Mouse (Mus musculus) mouse trophoblast stem cell (cell line): ENCODE measurements around the gene Cpne5.
"Not testable (repeated sequence)": the region's sequence is repeated elsewhere in the genome, so short reads cannot be mapped to it uniquely, and the experiment has no call there.

Experiments used
- in situ Hi-C, 2 experiments: fragments of 300-500 bp; cut with MseI, MboI; formaldehyde crosslinking; loops; 2 replicates in 1 of 2; 3 replicates in 1 of 2; pipeline ENCODE4 v1.15.1; 2025

Cpne5 gene

GRCm38 (mm10) chr17:29145101-29145500 is 92.9 kb downstream of the Cpne5 start:
- in situ Hi-C loops, result no loop called here

GRCm38 (mm10) chr17:29143266-29143665 is 94.7 kb downstream of the Cpne5 start:
- in situ Hi-C loops, result no loop called here

GRCm38 (mm10) chr17:29141577-29141976 is 96.4 kb downstream of the Cpne5 start:
- in situ Hi-C loops, result no loop called here

DNA sequence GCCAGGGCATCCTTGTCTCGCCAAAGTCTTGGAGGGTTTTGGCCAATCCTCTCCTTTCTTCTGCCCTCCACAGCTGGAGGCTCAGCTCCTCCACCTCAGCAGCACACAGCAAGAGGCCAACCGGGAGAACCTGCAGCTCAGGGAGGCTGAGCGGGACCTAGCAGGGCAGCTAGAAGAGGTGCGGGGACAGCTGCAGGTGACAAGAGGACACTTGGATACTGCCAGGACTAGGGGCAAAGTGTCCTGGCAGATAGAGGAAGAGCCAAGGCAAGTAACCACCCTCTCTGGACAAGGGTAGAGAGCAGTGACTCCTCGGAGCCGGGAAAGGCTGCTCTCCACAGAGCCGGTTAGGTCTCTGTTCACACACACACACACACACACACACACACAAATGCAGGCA is 100.1 kb downstream of the Cpne5 start:
- in situ Hi-C loops, result no loop called here

GRCm38 (mm10) chr17:29136236-29136635 is 101.7 kb downstream of the Cpne5 start:
- in situ Hi-C loops, result no loop called here

- in situ Hi-C loops, result no loop called here
Observed at GRCm38 (mm10) chr17:29135066-29135465, 102.9 kb downstream of the Cpne5 start.

DNA sequence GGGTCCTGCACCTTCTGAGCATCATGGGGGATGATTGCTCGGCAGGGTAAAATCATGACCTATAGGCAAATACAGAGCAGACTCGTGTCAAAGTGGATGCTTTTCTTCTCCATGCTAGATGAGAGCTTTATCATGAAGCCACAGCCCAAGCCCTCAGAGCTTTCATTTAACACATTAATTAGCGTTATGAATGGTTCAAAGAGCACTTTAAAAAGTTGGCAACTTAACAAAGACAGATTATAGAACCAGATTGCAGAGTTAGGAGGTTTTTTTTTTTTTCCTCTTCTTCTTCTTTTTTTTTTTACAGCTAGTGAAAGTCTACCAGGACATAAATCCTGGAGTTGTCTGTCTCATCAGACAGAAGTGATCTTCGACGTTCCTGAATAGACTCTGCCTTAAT is 108.6 kb downstream of the Cpne5 start:
- in situ Hi-C loops, result no loop called here

DNA sequence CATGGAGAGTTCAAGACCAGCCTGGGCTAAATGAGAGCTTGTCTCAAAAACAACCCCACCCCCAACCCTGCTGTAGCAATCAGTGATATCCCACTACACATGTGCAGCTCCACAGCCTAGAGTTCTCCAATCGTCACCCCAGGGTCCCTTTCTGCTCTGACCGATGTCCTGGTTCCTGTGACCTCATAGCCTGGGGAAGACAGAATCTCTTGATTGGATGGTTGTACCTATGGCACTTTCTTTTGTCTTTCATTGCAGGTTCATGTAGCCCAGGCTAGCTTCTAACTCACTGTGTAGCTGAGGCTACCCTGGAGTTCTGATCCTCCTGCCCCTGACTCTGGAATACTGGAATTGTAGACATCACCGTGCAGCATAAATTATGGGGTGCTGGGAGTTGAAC is 111.4 kb downstream of the Cpne5 start:
- in situ Hi-C loops, result no loop called here

DNA sequence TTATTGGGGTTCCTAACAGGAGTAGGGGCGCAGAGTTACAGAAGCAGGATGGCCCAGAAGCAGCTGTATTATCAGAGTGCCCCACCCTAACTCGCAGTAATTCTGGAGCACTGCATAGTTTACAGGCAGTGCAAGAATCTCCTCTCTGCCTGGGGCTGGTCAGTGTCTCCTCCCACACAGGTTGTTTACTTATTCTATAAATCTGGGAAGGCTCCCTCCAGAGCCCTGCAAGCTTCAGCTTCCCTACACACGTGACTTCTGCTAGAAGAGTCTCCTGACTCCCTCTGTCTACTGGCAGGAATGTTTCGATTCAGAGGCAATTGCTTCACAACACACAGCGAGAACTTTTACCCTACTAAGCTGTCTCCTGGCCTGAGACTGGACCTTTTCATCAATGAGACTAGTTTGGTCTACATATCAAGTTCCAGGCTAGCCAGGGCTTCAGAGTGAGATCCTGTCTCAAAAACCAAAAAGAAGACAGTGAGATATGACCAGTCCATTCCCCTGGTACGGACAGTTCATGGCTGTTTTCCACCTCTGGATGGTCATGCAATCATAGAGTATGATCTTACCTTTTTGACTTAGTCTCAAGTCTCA is 114.3 kb downstream of the Cpne5 start:
- in situ Hi-C loops, result no loop called here

GRCm38 (mm10) chr17:29122817-29123216 is 115.2 kb downstream of the Cpne5 start:
- in situ Hi-C loops, result no loop called here

DNA sequence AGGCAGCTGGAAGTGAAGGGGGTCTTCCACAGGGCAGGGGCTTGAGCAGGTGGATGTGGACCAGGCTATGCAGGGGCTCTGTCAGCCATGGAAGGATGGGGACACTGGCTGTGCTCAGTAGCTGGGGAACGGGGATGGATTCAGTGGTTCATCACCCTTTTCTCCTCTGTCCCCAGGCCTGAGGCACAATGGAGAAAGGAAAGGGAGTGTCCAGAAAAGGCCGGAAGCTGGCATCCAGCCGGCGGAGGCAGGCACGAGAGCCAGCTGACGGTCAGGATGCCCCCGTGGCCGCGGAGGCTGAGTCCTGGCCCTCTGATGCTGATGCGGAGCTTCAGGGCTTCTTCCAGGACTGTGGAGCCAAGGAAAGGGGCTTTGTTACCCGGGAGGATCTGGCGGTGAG is 117.3 kb downstream of the Cpne5 start:
- in situ Hi-C loops, result no loop called here

DNA sequence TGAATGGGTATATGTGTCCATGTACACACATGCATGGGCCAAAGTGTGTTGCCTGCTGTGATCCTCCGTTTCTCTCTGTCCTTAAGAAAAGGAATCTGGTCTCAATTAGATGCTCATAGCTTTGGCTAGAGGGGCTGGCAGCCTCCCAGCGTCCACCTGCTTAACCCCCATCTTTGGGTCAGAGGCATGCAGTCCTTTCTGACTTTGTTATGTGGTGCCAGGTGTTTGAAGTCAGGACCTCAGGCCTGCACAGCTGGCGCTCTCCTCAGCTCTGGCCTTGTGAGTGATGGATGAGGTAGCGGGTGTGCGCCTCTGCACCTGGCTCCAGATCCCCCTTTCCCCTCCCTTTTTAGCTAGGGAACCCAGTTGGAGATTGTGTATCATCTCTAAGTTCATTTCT is 119.9 kb downstream of the Cpne5 start:
- in situ Hi-C loops, result no loop called here

- in situ Hi-C loops, result no loop called here
Observed at GRCm38 (mm10) chr17:29117006-29117648, 120.8 kb downstream of the Cpne5 start.

DNA sequence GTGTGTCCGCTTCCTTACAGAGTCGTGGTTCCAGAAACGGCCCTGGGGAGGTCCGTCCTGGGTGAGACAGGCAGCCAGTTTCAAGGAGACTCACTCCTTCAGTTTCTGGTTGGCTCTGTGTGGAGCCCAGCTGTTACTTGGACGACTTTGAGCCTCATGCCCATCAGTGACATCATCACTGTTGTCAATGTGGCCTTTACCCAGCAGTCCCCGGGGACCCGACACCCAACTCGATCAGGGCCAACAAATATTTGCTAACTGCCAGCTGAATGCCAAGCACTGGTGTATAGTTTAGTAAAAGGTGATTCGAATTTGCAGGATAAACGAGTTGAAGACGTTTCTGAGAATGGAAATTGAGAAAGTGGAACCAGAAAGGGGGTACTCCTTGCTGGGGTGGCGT is 121.9 kb downstream of the Cpne5 start:
- in situ Hi-C loops, result no loop called here

DNA sequence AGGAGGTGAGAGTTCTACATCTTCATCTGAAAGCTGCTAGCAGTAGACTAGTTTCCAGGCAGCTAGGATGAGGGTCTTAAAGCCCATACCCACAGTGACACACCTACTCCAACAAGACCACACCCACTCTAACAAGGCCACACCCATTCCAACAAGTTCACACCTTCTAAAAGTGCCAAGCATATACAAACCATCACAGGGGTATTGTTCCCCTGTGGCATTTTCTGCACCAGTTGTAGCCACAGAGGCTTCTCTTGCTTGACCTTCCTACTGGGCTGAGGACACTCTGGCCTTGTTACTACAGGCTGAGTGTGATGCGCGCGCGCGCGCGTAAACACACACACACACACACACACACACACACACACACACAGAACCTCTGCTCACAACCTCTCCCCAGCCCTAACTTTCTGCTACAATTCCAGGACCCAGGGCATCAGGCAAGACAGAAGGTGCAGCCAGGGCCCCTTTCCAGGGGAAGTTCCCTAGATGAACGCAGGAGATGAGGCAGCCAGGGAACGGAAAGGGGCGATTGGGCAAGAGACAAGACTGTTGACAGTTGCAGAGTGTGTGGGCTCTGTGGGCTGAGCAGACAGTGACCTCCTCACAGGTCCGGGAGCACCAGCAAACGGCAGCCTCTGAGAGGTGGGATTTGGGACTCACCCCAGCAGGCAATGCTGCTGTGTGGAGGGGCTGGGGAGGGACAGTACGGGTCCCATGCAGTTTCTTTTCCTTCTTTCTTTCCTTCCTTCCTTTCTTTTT is 124.2 kb downstream of the Cpne5 start, which contains the start of gene Rab44:
Gene Rab44 (plus strand): TSS at position 555 of the 762 bp plus-strand sequence.
- in situ Hi-C loops, result no loop called here

DNA sequence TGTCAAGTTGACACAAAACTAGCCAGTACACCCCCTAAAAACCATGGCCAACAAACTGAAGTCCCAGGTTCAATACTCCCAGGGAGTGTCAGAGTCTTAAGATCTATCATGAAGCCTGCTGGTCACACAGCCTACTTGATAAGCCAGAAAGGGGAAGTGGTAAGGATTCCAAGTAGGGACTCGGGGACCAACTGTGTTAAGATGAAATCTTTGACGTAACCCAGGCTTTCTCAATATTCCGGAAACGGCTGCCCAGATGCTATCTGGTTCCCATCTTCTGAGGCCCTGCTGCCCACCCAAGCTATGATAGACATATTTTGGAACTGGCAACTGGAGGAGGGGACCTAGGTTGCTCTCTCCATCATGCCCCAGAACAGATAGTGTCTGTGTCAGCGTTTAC is 126.6 kb downstream of the Cpne5 start:
- in situ Hi-C loops, result no loop called here

- in situ Hi-C loops, result not testable (repeated sequence)
Observed at GRCm38 (mm10) chr17:29110356-29110755, 127.6 kb downstream of the Cpne5 start.
